Mouse (Mus musculus) heart, embryonic 16.5 days (tissue): ENCODE measurements around the gene Tubg2. TPM values are rescaled to one million over a fixed set of nuclear protein-coding genes. Genes with fewer than 3 reads are reported as not detected.
"Not testable (repeated sequence)": the region's sequence is repeated elsewhere in the genome, so short reads cannot be mapped to it uniquely, and the experiment has no call there.

Experiments used
- ATAC-seq: fragments of 200-750 bp; cut with Nextera tagmentation; replicated peaks from 2 replicates; pipeline ENCODE4 v1.8.0; 2017; ENCODE audit warnings: moderate number of reproducible peaks; ENCODE audit not compliant: insufficient read depth, low FRiP score; ENCODE audit errors: extremely low read depth
- H3K27ac ChIP-seq: fragments of 300-500 bp; sonication (generic); 2 replicates; pipeline ENCODE4 v1.5.1; 2014; ENCODE audit warnings: mild to moderate bottlenecking, low read length, control low read depth, moderate library complexity
- H3K27me3 ChIP-seq: fragments of 300-500 bp; sonication (generic); 2 replicates; pipeline ENCODE4 v1.6.1; 2014; ENCODE audit warnings: low read length, mixed read lengths; ENCODE audit not compliant: control insufficient read depth, insufficient read depth
- H3K36me3 ChIP-seq: fragments of 300-500 bp; sonication (generic); 2 replicates; pipeline ENCODE4 v1.6.1; 2014; ENCODE audit not compliant: control insufficient read depth, insufficient read depth
- H3K4me1 ChIP-seq: fragments of 300-500 bp; sonication (generic); 2 replicates; pipeline ENCODE4 v1.6.1; 2014; ENCODE audit warnings: low read length, mixed read lengths; ENCODE audit not compliant: control insufficient read depth, insufficient read depth
- H3K4me2 ChIP-seq: fragments of 300-500 bp; sonication (generic); 2 replicates; pipeline ENCODE4 v1.6.1; 2014; ENCODE audit warnings: low read depth, mild to moderate bottlenecking, control low read depth, low read length
- H3K4me3 ChIP-seq: fragments of 300-500 bp; sonication (generic); 2 replicates; pipeline ENCODE4 v1.5.1; 2014; ENCODE audit warnings: mild to moderate bottlenecking, control low read depth, low read length
- H3K9ac ChIP-seq: fragments of 300-500 bp; sonication (generic); 2 replicates; pipeline ENCODE4 v1.6.1; 2014; ENCODE audit warnings: low read length, control low read depth
- H3K9me3 ChIP-seq: fragments of 300-500 bp; sonication (generic); replicated peaks from 2 replicates; pipeline ENCODE4 v1.6.1; 2016; ENCODE audit warnings: low read length; ENCODE audit not compliant: control insufficient read depth
- WGBS: fragments of 180-500 bp; shearing (Covaris S2); extraction: QIAGEN DNeasy Blood & Tissue Kit; methylation state at CpG from one replicate; pipeline ENCODE4 v1.1.7; 2014; 5-methylcytosine and 5-hydroxymethylcytosine counted together
- polyA plus RNA-seq: library from polyadenylated mRNA; unstranded; fragments of >200 nt; fragmentation: Nextera tagmentation; extraction: Ambion mirVana; gene quantifications from 2 replicates; pipeline ENCODE4 v1.2.1, GENCODE M21; 2015

The Tubg2 gene
- polyA plus RNA-seq, 1 experiment from 2014 or later: 3.3 TPM

GRCm38 (mm10) chr11:101160151-101160550, 4.4 kb downstream of the Tubg2 start:
- H3K27ac ChIP-seq, H3K4me2 ChIP-seq, H3K27me3 ChIP-seq, H3K9me3 ChIP-seq, H3K4me1 ChIP-seq, ATAC-seq, H3K9ac ChIP-seq, H3K4me3 ChIP-seq: not testable (repeated sequence)
- WGBS: 66% methylated on average over 8 of the region's 10 CpGs
- peaks cover 31% of the 10 kb centered on the region for H3K36me3 ChIP-seq

GRCm38 (mm10) chr11:101160981-101161505, 5.3 kb downstream of the Tubg2 start:
- not testable (repeated sequence) for H3K4me2 ChIP-seq, H3K4me3 ChIP-seq, H3K9me3 ChIP-seq, H3K27me3 ChIP-seq, ATAC-seq, H3K9ac ChIP-seq, H3K27ac ChIP-seq, H3K4me1 ChIP-seq
- peaks cover 37% of the 10 kb centered on the region for H3K36me3 ChIP-seq
- WGBS: 74% methylated on average over 6 of the region's 8 CpGs

- Histone ChIP-seq H3K36me3 (peaks cover 42% of the 10 kb centered on the region), H3K4me2 (no peak overlapping the region), H3K27ac (no peak overlapping the region), H3K9ac (no peak overlapping the region), H3K4me3 (no peak overlapping the region), H3K4me1 (peaks cover 2% of the 10 kb centered on the region; the same call in 1 of the 2 replicates), H3K27me3 (peaks cover 13% of the 10 kb centered on the region), H3K9me3 (no peaks in the 10 kb centered on the region)
- WGBS: 87% methylated on average over 15 of the region's 15 CpGs
- ATAC-seq: no peak
These were observed 5.8 kb downstream of the Tubg2 start for GRCm38 (mm10) chr11:101161551-101161950.

- WGBS: 63% methylated on average over 5 of the region's 5 CpGs
- Histone ChIP-seq H3K4me3 (no peak overlapping the region), H3K27me3 (peaks cover 18% of the 10 kb centered on the region), H3K9me3 (no peaks in the 10 kb centered on the region), H3K4me1 (peaks cover 2% of the 10 kb centered on the region; the same call in 1 of the 2 replicates), H3K4me2 (no peak overlapping the region), H3K36me3 (peaks cover 49% of the 10 kb centered on the region), H3K27ac (no peak overlapping the region), H3K9ac (no peak overlapping the region)
- no peak for ATAC-seq
These were observed 6.6 kb downstream of the Tubg2 start for GRCm38 (mm10) chr11:101162301-101162700.

GRCm38 (mm10) chr11:101162772-101163171, 7.1 kb downstream of the Tubg2 start:
- WGBS: 60% methylated on average over 5 of the region's 5 CpGs
- peaks cover 20% of the 10 kb centered on the region for H3K27me3 ChIP-seq
- H3K36me3 ChIP-seq: peaks cover 54% of the 10 kb centered on the region
- H3K9ac ChIP-seq: no peak overlapping the region
- H3K4me2 ChIP-seq: no peak overlapping the region
- no peaks in the 10 kb centered on the region for H3K9me3 ChIP-seq
- no peak overlapping the region for H3K27ac ChIP-seq
- ATAC-seq: no peak
- H3K4me3 ChIP-seq: no peak overlapping the region
- H3K4me1 ChIP-seq: peaks cover 2% of the 10 kb centered on the region; the same call in 1 of the 2 replicates

GRCm38 (mm10) chr11:101163476-101164350, 8.0 kb downstream of the Tubg2 start:
- Histone ChIP-seq H3K36me3 (peaks cover 60% of the 10 kb centered on the region), H3K4me2 (peak overlapping the region; percentile 50), H3K9me3 (no peaks in the 10 kb centered on the region), H3K4me3 (peak overlapping the region; percentile 30), H3K9ac (0 out of 2 replicates have a peak overlapping the region, but pooled peaks have one; percentile 26), H3K27ac (no peak overlapping the region), H3K27me3 (peaks cover 23% of the 10 kb centered on the region), H3K4me1 (peaks cover 8% of the 10 kb centered on the region; the same call in 1 of the 2 replicates)
- no peak for ATAC-seq
- 39% methylated on average over 48 of the region's 49 CpGs for WGBS

GRCm38 (mm10) chr11:101164351-101164665, 8.6 kb downstream of the Tubg2 start:
- Histone ChIP-seq H3K9ac (0 out of 2 replicates have a peak overlapping the region, but pooled peaks have one; percentile 26), H3K9me3 (no peaks in the 10 kb centered on the region), H3K4me3 (peak overlapping the region; percentile 30), H3K27ac (no peak overlapping the region), H3K36me3 (peaks cover 60% of the 10 kb centered on the region), H3K4me1 (peaks cover 14% of the 10 kb centered on the region), H3K4me2 (peak overlapping the region; percentile 50), H3K27me3 (peaks cover 23% of the 10 kb centered on the region)
- 38% methylated on average over 21 of the region's 21 CpGs for WGBS
- ATAC-seq: no peak

GRCm38 (mm10) chr11:101164677-101165580, 9.2 kb downstream of the Tubg2 start:
- Histone ChIP-seq H3K4me1 (peaks cover 19% of the 10 kb centered on the region), H3K9me3 (no peaks in the 10 kb centered on the region), H3K4me2 (no peak overlapping the region), H3K27me3 (peaks cover 23% of the 10 kb centered on the region), H3K9ac (no peak overlapping the region), H3K4me3 (no peak overlapping the region), H3K36me3 (peaks cover 60% of the 10 kb centered on the region), H3K27ac (no peak overlapping the region)
- no peak for ATAC-seq
- WGBS: 52% methylated on average over 35 of the region's 35 CpGs
